Mouse (Mus musculus): ENCODE data around the gene Acsf3. TPM values are rescaled to one million over a fixed set of nuclear protein-coding genes. Genes with fewer than 3 reads are reported as not detected.
A peak's percentile ranks its signal among the peaks of the same experiment; 100 is the strongest.

Acsf3 gene
- polyA plus RNA-seq, 1 experiment from 2014 or later = 22.7 TPM

DNA sequence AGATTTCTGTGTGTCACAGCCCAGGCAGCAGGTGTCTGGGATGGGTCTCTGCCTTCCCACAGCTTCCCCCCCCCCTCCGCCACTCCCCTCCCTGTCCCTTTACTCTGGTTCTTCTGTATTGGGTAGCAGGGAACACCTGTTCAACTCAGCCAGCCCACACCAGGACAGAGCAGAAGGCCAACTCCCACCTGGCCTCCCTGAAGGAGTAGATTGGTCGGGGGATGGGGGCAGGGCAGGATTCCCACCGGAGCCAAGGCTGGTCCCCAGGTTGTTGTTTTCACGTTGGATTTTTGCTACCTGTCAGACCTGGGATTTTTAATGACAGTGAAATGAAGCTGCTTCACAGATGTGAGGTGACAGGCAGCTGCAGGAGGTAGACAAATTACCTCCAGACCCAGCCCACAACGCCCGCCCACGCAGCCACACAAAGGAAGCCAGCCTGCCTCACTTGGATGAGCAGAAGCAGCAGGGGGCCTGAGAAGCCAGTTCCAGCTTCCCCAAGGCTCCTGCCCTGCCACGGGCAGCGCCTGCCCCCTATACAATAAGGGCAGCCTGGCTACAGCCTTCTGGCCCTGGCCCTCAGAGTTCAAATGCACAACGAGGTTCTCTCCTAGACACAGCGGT is 36.1 kb upstream of the Acsf3 start:
- ATAC-seq (ENCODE audit: low FRiP score, low TSS enrichment) = peak; percentile 50; the same call in 1 of the 2 replicates
- Histone ChIP-seq H3K36me3 (ENCODE audit: insufficient read depth, low read length) (no peaks in the 10 kb centered on the region), H3K9me3 (ENCODE audit: low read length) (no peaks in the 10 kb centered on the region), H3K4me1 (ENCODE audit: insufficient read depth, low read length) (peaks cover 8% of the 10 kb centered on the region), H3K27me3 (ENCODE audit: insufficient read depth, low read length) (peaks cover 26% of the 10 kb centered on the region), H3K4me3 (ENCODE audit: low read length) (no peak overlapping the region), H3K27ac (ENCODE audit: low read length) (no peak overlapping the region), H3K9ac (replicated peaks; ENCODE audit: low read length) (no peak overlapping the region), H3K4me2 (replicated peaks; ENCODE audit: low read depth, low read length) (0 out of 2 replicates have a peak overlapping the region, but pooled peaks have one; percentile 10)
- 10% methylated on average over 11 of the region's 11 CpGs for WGBS

DNA sequence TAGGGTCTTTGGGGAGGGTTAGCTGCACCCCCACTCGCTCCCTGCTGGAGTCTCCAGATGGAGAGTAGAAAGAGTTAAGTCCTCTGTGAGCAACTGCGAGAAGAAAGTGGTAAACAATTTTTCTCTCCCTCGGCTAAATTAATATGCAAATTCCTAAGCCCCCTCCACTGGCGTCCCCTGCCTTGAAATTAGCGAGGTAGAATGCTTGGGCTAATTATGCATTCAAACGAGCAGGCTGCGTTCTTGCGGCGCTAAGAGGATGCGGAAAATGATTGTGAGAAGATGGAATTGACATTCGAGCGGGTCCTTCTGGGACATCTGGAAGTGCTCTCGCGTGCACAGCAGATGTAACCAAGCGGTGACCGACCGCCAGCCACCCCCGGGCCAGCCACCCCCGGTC is 32.8 kb upstream of the Acsf3 start:
- Histone ChIP-seq H3K4me2 (replicated peaks; ENCODE audit: low read depth, low read length) (no peak overlapping the region), H3K36me3 (ENCODE audit: insufficient read depth, low read length) (no peaks in the 10 kb centered on the region), H3K27ac (ENCODE audit: low read length) (no peak overlapping the region), H3K9me3 (ENCODE audit: low read length) (no peaks in the 10 kb centered on the region), H3K4me3 (ENCODE audit: low read length) (no peak overlapping the region), H3K9ac (replicated peaks; ENCODE audit: low read length) (no peak overlapping the region), H3K4me1 (ENCODE audit: insufficient read depth, low read length) (peaks cover 8% of the 10 kb centered on the region), H3K27me3 (ENCODE audit: insufficient read depth, low read length) (peaks cover 43% of the 10 kb centered on the region)
- no peak for ATAC-seq (ENCODE audit: low FRiP score, low TSS enrichment)
- WGBS = 25% methylated on average over 19 of the region's 19 CpGs

DNA sequence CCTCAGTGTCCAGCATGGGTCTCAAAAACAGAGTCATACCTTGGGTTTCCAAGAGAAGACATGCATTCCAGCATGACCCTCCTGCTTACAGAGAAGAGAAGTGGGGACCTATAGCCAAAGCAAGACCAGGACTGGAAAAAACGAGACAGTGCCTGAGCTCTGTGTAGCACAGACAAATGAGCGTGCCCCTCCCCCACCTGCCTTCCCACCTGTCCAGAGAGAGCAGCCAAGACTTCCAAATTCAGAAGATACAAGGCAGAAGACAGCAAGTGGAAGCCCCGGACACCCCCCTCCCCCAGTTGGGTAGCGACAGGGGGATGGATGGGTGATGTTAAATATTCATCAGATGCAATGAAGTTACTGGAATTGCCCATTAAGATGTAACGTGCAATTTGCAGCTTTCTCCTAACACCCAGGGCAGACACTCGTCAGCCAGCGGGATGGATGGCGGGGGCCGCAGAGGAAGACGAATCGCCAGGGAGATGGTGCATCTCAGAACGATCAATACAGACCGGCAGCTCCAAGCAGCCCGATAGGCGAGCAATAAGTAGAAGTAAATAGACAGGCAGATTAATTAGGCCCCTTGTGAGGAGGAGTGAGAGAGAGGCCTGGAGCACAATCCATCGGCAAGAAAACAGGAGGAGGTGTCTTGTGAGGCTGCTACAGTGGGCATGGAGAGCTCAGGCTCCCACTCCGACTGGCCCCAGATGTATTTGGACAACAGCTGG is 30.1 kb upstream of the Acsf3 start:
- H3K27me3 ChIP-seq (ENCODE audit: insufficient read depth, low read length) = peaks cover 43% of the 10 kb centered on the region
- WGBS = 26% methylated on average over 17 of the region's 17 CpGs
- no peak for ATAC-seq (ENCODE audit: low FRiP score, low TSS enrichment)

DNA sequence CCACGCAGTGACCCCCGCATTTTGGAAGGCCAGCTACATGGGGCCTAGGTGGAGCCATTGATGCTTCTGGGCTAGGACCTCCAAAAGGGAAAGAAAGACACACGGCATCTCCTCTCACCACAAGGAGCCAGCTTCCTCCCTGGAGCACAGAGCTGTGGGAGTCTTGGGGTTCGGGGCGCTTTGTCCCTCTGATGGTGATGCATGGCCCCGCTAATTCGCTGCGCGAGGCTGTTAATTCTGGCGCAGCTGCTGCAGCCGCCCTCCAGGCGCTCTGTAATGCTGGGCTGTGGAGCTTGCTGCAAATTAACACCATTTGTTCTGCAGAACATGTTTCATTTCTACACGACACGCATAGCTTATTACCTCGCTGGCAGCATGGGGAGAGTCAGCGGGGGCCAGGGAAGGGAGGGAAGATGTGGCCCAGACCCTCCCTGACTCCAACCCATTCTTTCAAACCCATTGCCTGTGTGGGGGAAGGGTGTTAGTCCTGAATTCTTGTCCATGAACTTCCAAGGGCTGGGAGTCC is 29.5 kb upstream of the Acsf3 start:
- 14% methylated on average over 16 of the region's 16 CpGs for WGBS
- H3K27me3 ChIP-seq (ENCODE audit: insufficient read depth, low read length) = peaks cover 43% of the 10 kb centered on the region
- no peaks in the 10 kb centered on the region for H3K9me3 ChIP-seq (ENCODE audit: low read length)
- H3K4me1 ChIP-seq (ENCODE audit: insufficient read depth, low read length) = no peaks in the 10 kb centered on the region
- no peaks in the 10 kb centered on the region for H3K36me3 ChIP-seq (ENCODE audit: insufficient read depth, low read length)
- ATAC-seq (ENCODE audit: low FRiP score, low TSS enrichment) = no peak
- no peak overlapping the region for H3K9ac ChIP-seq (replicated peaks; ENCODE audit: low read length)
- H3K4me2 ChIP-seq (replicated peaks; ENCODE audit: low read depth, low read length) = no peak overlapping the region
- no peak overlapping the region for H3K4me3 ChIP-seq (ENCODE audit: low read length)
- no peak overlapping the region for H3K27ac ChIP-seq (ENCODE audit: low read length)

More for the DNA sequence above, 30.1 kb upstream of the Acsf3 start:
- Histone ChIP-seq H3K9ac (replicated peaks; ENCODE audit: low read length) (no peak overlapping the region), H3K36me3 (ENCODE audit: insufficient read depth, low read length) (no peaks in the 10 kb centered on the region), H3K9me3 (ENCODE audit: low read length) (no peaks in the 10 kb centered on the region), H3K27ac (ENCODE audit: low read length) (no peak overlapping the region), H3K4me3 (ENCODE audit: low read length) (no peak overlapping the region), H3K4me1 (ENCODE audit: insufficient read depth, low read length) (no peaks in the 10 kb centered on the region), H3K4me2 (replicated peaks; ENCODE audit: low read depth, low read length) (no peak overlapping the region)

DNA sequence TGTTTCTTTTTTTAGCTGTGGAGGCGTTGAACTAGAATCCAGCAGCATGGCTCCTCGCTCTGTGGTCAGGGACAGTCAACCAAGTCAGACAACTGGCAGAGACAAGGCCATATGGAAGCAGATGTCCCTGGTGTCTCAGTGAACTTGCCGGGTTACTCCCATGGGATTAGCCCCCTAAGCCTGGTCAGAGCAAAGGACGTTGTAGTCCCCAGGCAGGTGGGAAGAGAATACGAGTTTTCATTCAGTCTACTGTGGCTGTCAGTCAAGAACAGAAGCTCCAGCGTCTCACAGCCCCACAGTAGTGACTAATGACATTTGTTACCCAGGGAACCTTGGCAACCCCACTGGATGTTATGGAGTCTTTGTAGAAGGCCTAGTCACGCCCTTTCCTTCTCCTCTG is 28.8 kb upstream of the Acsf3 start:
- no peak overlapping the region for H3K4me2 ChIP-seq (replicated peaks; ENCODE audit: low read depth, low read length)
- H3K27me3 ChIP-seq (ENCODE audit: insufficient read depth, low read length) = peaks cover 38% of the 10 kb centered on the region
- no peaks in the 10 kb centered on the region for H3K9me3 ChIP-seq (ENCODE audit: low read length)
- no peak for ATAC-seq (ENCODE audit: low FRiP score, low TSS enrichment)
- WGBS = 58% methylated on average over 7 of the region's 7 CpGs
- H3K4me1 ChIP-seq (ENCODE audit: insufficient read depth, low read length) = no peaks in the 10 kb centered on the region
- H3K27ac ChIP-seq (ENCODE audit: low read length) = no peak overlapping the region
- no peak overlapping the region for H3K9ac ChIP-seq (replicated peaks; ENCODE audit: low read length)
- H3K4me3 ChIP-seq (ENCODE audit: low read length) = no peak overlapping the region
- H3K36me3 ChIP-seq (ENCODE audit: insufficient read depth, low read length) = no peaks in the 10 kb centered on the region

DNA sequence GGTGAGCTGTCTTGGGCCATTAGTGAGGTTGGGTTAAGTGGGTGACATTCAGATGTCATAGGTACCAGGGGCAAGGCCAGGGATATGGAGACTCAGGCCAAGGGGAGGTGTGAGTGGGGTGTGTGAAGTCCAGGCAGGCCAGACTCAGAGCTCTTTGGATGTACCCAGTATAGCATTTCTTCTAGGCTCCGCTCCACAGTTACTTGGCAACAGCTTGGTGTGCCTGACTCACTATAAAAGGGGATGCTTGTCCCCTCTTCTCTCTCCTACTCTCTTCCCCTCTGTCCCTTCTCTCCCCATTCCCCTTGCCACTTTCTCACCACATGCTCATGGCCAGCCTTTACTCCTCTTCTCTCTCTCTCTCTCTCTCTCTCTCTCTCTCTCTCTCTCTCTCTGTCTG is 27.5 kb upstream of the Acsf3 start:
- Histone ChIP-seq H3K27me3 (ENCODE audit: insufficient read depth, low read length) (peaks cover 30% of the 10 kb centered on the region), H3K36me3 (ENCODE audit: insufficient read depth, low read length) (no peaks in the 10 kb centered on the region), H3K9ac (replicated peaks; ENCODE audit: low read length) (no peak overlapping the region), H3K27ac (ENCODE audit: low read length) (no peak overlapping the region), H3K4me1 (ENCODE audit: insufficient read depth, low read length) (no peaks in the 10 kb centered on the region), H3K4me2 (replicated peaks; ENCODE audit: low read depth, low read length) (no peak overlapping the region), H3K9me3 (ENCODE audit: low read length) (no peaks in the 10 kb centered on the region), H3K4me3 (ENCODE audit: low read length) (no peak overlapping the region)
- WGBS = 90% methylated on average over 1 of the region's 1 CpGs
- no peak for ATAC-seq (ENCODE audit: low FRiP score, low TSS enrichment)

DNA sequence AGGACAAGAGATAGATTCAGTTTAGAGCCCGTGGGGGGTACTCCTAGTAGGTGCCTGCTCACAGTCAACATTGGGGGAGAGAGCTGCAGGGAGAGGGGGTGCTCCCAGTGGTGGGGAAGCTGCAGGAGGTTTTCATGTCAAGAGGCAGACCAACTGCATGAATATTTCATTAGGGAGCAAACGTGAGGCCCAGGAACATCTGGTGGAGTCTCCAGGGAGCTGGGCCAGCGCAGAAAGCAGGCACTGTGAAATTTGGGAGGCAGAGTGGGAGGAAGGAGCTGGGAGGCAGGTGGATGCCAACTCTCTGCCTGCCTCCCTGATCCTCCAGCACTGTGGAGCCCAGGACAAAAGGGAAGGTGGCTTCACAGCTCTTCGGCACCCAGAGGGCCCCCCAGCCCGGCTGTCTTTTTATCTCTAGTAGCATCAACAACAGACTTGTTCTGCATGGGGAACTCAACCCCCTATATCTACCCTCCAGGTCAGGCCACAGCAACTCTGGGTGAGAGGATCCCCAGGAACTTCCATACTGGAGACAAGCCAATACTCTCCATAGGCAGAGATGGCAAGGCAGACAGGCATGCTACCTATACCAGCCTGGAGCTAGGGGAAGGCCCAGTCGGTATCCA is 25.8 kb upstream of the Acsf3 start:
- H3K9me3 ChIP-seq (ENCODE audit: low read length) = no peaks in the 10 kb centered on the region
- no peak overlapping the region for H3K4me3 ChIP-seq (ENCODE audit: low read length)
- H3K4me2 ChIP-seq (replicated peaks; ENCODE audit: low read depth, low read length) = no peak overlapping the region
- no peaks in the 10 kb centered on the region for H3K4me1 ChIP-seq (ENCODE audit: insufficient read depth, low read length)
- ATAC-seq (ENCODE audit: low FRiP score, low TSS enrichment) = no peak
- peaks cover 15% of the 10 kb centered on the region for H3K27me3 ChIP-seq (ENCODE audit: insufficient read depth, low read length)
- H3K27ac ChIP-seq (ENCODE audit: low read length) = no peak overlapping the region
- no peak overlapping the region for H3K9ac ChIP-seq (replicated peaks; ENCODE audit: low read length)
- WGBS = 67% methylated on average over 6 of the region's 6 CpGs
- no peaks in the 10 kb centered on the region for H3K36me3 ChIP-seq (ENCODE audit: insufficient read depth, low read length)

DNA sequence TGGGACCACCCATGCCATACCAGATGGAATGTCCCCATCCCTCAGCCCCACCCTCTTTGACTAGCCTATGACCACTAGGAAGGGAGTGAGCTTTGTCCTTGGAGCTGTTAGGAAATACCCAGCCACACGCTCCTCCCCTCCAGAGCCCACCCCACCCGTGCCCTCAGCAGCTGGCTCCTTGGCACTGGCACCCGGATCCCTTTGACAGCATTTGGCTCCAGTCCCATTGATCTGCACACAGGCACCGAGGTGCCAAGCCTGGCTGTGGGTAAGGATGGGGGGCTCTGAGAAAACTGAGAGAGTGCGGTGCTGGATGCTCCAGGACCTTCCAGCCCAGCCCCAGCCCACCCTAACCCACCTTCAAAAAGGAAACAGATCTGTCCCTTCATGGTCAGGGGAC is 23.9 kb upstream of the Acsf3 start:
- Histone ChIP-seq H3K36me3 (ENCODE audit: insufficient read depth, low read length) (no peaks in the 10 kb centered on the region), H3K4me3 (ENCODE audit: low read length) (no peak overlapping the region), H3K27me3 (ENCODE audit: insufficient read depth, low read length) (no peaks in the 10 kb centered on the region), H3K27ac (ENCODE audit: low read length) (no peak overlapping the region), H3K4me1 (ENCODE audit: insufficient read depth, low read length) (no peaks in the 10 kb centered on the region), H3K9me3 (ENCODE audit: low read length) (no peaks in the 10 kb centered on the region), H3K9ac (replicated peaks; ENCODE audit: low read length) (no peak overlapping the region), H3K4me2 (replicated peaks; ENCODE audit: low read depth, low read length) (no peak overlapping the region)
- 66% methylated on average over 5 of the region's 5 CpGs for WGBS
- ATAC-seq (ENCODE audit: low FRiP score, low TSS enrichment) = no peak

DNA sequence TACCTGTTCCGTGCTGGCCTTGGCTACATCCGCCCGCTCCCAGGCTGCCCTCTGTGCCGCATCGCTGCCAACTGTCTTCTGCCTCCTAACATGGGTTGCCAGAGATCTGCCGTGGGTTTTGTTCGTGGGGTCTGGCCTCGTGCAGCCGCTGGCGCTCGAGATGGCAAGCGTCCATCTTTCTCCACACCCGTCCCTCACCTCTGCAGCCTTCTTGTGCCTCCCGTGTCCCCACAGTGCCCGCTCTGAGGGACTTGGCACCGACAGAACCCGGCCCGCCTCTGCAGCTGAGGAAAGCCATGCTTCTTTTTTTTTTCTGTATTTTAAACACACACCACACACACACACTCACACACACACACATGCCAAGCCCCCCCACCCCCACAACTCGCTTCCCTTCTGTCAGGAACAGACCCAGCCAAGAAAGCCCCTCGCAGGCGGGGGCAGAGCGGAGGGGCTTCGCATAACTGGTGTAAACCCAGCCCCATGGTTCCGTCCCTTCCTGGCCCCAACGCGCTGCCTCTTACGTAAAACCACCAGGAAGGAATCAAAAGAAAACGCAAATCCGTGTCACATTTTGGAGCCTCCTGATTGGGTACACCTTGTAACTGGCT is 23.1 kb upstream of the Acsf3 start:
- H3K27ac ChIP-seq (ENCODE audit: low read length) = no peak overlapping the region
- ATAC-seq (ENCODE audit: low FRiP score, low TSS enrichment) = no peak
- no peaks in the 10 kb centered on the region for H3K36me3 ChIP-seq (ENCODE audit: insufficient read depth, low read length)
- no peaks in the 10 kb centered on the region for H3K27me3 ChIP-seq (ENCODE audit: insufficient read depth, low read length)
- H3K4me1 ChIP-seq (ENCODE audit: insufficient read depth, low read length) = no peaks in the 10 kb centered on the region
- H3K9ac ChIP-seq (replicated peaks; ENCODE audit: low read length) = no peak overlapping the region
- H3K4me3 ChIP-seq (ENCODE audit: low read length) = no peak overlapping the region
- H3K4me2 ChIP-seq (replicated peaks; ENCODE audit: low read depth, low read length) = no peak overlapping the region
- 85% methylated on average over 29 of the region's 29 CpGs for WGBS
- H3K9me3 ChIP-seq (ENCODE audit: low read length) = no peaks in the 10 kb centered on the region
